Mouse (Mus musculus): ENCODE results near the gene Cdyl2. TPM values are rescaled to one million over a fixed set of nuclear protein-coding genes. Genes with fewer than 3 reads are reported as not detected.

Cdyl2 gene
- total RNA-seq (2014; fragmentation: Nextera tagmentation) (not detected in 2 replicates), total RNA-seq (2017) (not detected in 2 replicates), polyA plus RNA-seq (2012) (not detected in 2 replicates)

DNA sequence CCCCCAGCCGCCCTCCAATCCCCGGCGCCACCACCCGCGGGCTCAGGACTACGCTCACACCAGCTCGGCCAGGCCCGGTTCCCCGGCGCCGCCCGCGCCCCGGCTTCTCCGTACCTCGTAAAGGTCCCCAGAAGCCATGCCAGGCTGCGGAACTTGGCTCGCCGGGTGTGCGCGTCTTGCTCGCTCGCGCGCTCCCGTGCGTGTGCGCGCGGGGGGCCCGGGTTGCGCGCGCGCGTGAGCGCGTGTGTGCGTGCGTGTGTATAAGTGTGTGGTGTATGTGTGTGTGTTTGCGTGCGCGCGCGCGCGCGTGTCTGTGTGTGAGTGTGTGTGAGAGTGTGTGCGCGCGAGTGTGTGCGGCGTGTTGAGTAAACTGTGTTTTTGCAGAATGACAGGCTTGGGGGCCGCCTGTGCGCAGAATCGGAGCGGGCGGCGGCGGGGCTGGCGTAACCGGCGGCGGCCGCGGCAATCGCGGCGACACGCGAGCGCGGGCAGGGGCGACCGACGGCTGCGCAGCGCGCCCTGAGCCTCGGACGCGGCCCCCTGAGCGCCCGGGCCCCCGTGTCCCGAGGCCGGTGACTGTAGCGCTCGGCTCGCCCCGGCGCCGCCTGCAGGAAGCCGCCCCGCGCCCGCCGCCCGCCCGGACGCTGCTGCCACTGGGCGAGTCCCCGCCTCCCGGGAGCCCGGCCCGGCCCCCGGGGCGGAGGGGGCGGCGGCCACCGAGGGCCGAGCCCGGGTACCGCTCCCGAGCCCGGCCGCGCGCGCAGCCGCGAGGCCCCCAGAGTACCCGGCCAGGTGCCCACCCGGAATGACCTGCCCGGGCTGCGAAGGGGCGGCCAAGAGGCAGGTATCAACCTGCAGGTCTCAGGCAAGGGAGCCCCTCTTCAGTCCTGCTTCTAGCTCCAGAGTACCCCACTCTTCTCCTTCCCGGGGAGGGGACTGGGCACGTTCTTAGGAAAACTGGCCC lies at the start of gene Cdyl2:
TSS of gene Cdyl2 (minus strand) at position 308 of the 964 bp plus-strand sequence.
- no peak for ATAC-seq (ENCODE audit: extremely low read depth, insufficient number of reproducible peaks, low FRiP score, poor library complexity, severe bottlenecking)
- no peaks in the 10 kb centered on the region for H3K36me3 ChIP-seq (replicated peaks)
- H3K4me1 ChIP-seq (ENCODE audit: insufficient read depth, low read depth, low read length) = no peaks in the 10 kb centered on the region
- H3K9me3 ChIP-seq (replicated peaks) = peaks cover 78% of the 10 kb centered on the region
- no peak for TF ChIP-seq GATA2 (IDR thresholded peaks at IDR 0.05; ENCODE audit: borderline replicate concordance, low read depth, low read length)
- no peak for TF ChIP-seq CTCF (IDR thresholded peaks at IDR 0.05; ENCODE audit: low read depth, low read length)
- TF ChIP-seq TAL1 (conservative IDR thresholded peaks at IDR 0.05; ENCODE audit: low read depth, low read length) = no peak
- TF ChIP-seq GATA1 (IDR thresholded peaks at IDR 0.05; ENCODE audit: borderline replicate concordance, low read length) = no peak
- TF ChIP-seq POLR2AphosphoS5 (IDR thresholded peaks at IDR 0.05; ENCODE audit: insufficient replicate concordance, low read depth, low read length) = no peak
- no peaks in the 10 kb centered on the region for H3K27me3 ChIP-seq (ENCODE audit: insufficient read depth, low read length)
- H3K4me3 ChIP-seq (ENCODE audit: low read depth, low read length) = no peak within 1 kb of the TSS; the same call in 1 of the 2 replicates
- DNase-seq (ENCODE audit: low spot score) = no peak

DNA sequence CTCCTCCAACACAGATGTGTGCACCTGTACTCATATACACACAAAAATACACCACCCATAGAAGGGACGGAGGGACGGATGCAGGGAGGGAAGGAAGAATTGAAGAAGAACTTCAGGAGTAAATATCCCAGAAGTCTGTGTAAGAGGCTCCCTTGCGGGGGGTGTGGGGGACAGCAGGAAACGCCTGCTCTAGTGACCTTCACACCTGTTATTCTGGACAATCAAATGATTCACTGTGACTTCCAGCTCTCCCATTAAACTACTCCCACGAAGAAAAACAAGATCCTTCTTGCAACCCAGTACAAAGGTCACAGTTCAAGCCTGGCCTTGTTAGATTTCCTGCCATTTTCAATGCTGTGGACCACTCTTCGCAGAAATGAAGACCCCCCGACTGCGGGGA lies 47.8 kb upstream of the Cdyl2 start:
- Histone ChIP-seq H3K4me3 (ENCODE audit: low read depth, low read length) (no peak overlapping the region), H3K27me3 (ENCODE audit: insufficient read depth, low read length) (no peaks in the 10 kb centered on the region), H3K9me3 (replicated peaks) (peaks cover 56% of the 10 kb centered on the region), H3K4me1 (ENCODE audit: insufficient read depth, low read depth, low read length) (no peaks in the 10 kb centered on the region), H3K36me3 (replicated peaks) (no peaks in the 10 kb centered on the region)
- TF ChIP-seq GATA2 (IDR thresholded peaks at IDR 0.05; ENCODE audit: borderline replicate concordance, low read depth, low read length) (no peak), POLR2AphosphoS5 (IDR thresholded peaks at IDR 0.05; ENCODE audit: insufficient replicate concordance, low read depth, low read length) (no peak), GATA1 (IDR thresholded peaks at IDR 0.05; ENCODE audit: borderline replicate concordance, low read length) (no peak), TAL1 (conservative IDR thresholded peaks at IDR 0.05; ENCODE audit: low read depth, low read length) (no peak), CTCF (IDR thresholded peaks at IDR 0.05; ENCODE audit: low read depth, low read length) (no peak)
- DNase-seq (ENCODE audit: low spot score) = no peak
- no peak for ATAC-seq (ENCODE audit: extremely low read depth, insufficient number of reproducible peaks, low FRiP score, poor library complexity, severe bottlenecking)

DNA sequence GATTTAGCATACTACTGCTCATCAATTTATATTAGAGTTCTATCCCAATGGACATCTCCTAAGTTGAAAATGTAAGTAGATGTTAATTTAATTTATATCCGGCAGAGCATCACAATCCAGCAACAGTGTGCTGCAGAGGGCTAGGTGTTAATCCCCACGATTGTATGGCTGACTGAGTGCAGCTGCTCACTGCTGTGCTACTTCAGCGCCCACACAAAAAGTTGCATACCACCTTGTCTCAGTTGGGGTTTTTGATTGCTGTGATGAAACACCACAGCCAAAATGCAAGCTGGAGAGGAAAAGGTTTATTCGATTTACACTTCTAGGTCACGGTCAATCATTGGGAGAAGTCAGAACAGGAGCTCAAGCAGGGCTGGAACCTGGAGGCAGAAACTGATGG lies 41.4 kb upstream of the Cdyl2 start:
- DNase-seq (ENCODE audit: low spot score) = no peak
- Histone ChIP-seq H3K4me1 (ENCODE audit: insufficient read depth, low read depth, low read length) (no peaks in the 10 kb centered on the region), H3K9me3 (replicated peaks) (peaks cover 59% of the 10 kb centered on the region), H3K27me3 (ENCODE audit: insufficient read depth, low read length) (no peaks in the 10 kb centered on the region), H3K36me3 (replicated peaks) (no peaks in the 10 kb centered on the region), H3K4me3 (ENCODE audit: low read depth, low read length) (no peak overlapping the region)
- ATAC-seq (ENCODE audit: extremely low read depth, insufficient number of reproducible peaks, low FRiP score, poor library complexity, severe bottlenecking) = no peak
- TF ChIP-seq CTCF (IDR thresholded peaks at IDR 0.05; ENCODE audit: low read depth, low read length) (no peak), TAL1 (conservative IDR thresholded peaks at IDR 0.05; ENCODE audit: low read depth, low read length) (no peak), GATA1 (IDR thresholded peaks at IDR 0.05; ENCODE audit: borderline replicate concordance, low read length) (no peak), GATA2 (IDR thresholded peaks at IDR 0.05; ENCODE audit: borderline replicate concordance, low read depth, low read length) (no peak), POLR2AphosphoS5 (IDR thresholded peaks at IDR 0.05; ENCODE audit: insufficient replicate concordance, low read depth, low read length) (no peak)

DNA sequence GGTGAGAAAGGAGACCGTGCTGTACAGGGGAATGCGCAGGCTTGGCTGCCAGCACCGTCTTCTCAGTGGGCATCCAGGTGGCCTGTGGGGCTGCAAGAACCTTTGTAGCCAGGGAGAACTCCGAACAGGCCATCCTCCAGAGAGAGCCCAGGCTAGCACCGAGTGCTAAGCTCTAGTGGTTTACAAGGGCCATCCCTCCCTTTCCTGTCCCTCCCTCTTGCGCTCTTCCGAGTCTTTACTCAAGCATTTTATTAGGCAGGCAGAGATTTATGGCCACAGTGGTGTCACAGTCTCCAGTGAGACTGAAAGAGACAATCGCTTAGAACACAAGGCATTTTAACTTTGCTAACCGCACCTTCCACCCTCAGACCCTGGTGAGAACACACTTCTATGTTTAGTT lies 39.9 kb upstream of the Cdyl2 start:
- no peaks in the 10 kb centered on the region for H3K27me3 ChIP-seq (ENCODE audit: insufficient read depth, low read length)
- H3K4me1 ChIP-seq (ENCODE audit: insufficient read depth, low read depth, low read length) = no peaks in the 10 kb centered on the region
- no peak for TF ChIP-seq POLR2AphosphoS5 (IDR thresholded peaks at IDR 0.05; ENCODE audit: insufficient replicate concordance, low read depth, low read length)
- no peak for TF ChIP-seq GATA1 (IDR thresholded peaks at IDR 0.05; ENCODE audit: borderline replicate concordance, low read length)
- no peak for TF ChIP-seq CTCF (IDR thresholded peaks at IDR 0.05; ENCODE audit: low read depth, low read length)
- no peak for TF ChIP-seq TAL1 (conservative IDR thresholded peaks at IDR 0.05; ENCODE audit: low read depth, low read length)
- TF ChIP-seq GATA2 (IDR thresholded peaks at IDR 0.05; ENCODE audit: borderline replicate concordance, low read depth, low read length) = no peak
- H3K4me3 ChIP-seq (ENCODE audit: low read depth, low read length) = no peak overlapping the region
- H3K36me3 ChIP-seq (replicated peaks) = no peaks in the 10 kb centered on the region
- peaks cover 57% of the 10 kb centered on the region for H3K9me3 ChIP-seq (replicated peaks)
- ATAC-seq (ENCODE audit: extremely low read depth, insufficient number of reproducible peaks, low FRiP score, poor library complexity, severe bottlenecking) (no peak), DNase-seq (ENCODE audit: low spot score) (no peak)

DNA sequence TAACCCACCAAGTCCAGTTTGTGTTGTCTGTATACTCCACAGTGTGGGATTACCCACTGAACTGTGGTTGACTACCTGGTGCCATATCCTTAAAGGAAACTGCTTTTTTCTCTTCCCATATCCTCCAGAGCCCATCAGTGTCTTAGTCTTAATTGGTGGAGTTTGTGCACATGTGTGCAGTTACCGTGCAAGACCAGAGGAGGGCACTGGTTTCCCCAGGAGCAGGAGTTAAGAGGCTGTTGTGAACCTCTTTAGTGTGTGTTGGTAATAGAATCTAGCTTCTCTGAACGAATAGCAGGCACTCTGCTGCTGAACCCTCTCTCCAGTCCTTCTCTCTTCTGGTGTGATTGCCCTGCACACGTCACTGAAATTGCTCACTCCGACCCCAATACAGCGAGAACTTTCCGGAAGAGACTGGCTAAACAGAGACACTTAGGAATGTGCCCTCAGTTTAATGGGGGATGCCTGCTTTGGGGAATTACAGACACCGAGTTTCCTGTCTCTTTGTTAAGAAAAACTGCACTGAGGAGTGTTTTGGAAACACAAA lies 39.1 kb upstream of the Cdyl2 start:
- Histone ChIP-seq H3K4me1 (ENCODE audit: insufficient read depth, low read depth, low read length) (no peaks in the 10 kb centered on the region), H3K9me3 (replicated peaks) (peaks cover 58% of the 10 kb centered on the region), H3K36me3 (replicated peaks) (no peaks in the 10 kb centered on the region), H3K4me3 (ENCODE audit: low read depth, low read length) (no peak overlapping the region), H3K27me3 (ENCODE audit: insufficient read depth, low read length) (no peaks in the 10 kb centered on the region)
- ATAC-seq (ENCODE audit: extremely low read depth, insufficient number of reproducible peaks, low FRiP score, poor library complexity, severe bottlenecking) = no peak
- no peak for DNase-seq (ENCODE audit: low spot score)
- TF ChIP-seq GATA1 (IDR thresholded peaks at IDR 0.05; ENCODE audit: borderline replicate concordance, low read length) = no peak
- TF ChIP-seq GATA2 (IDR thresholded peaks at IDR 0.05; ENCODE audit: borderline replicate concordance, low read depth, low read length) = no peak
- no peak for TF ChIP-seq TAL1 (conservative IDR thresholded peaks at IDR 0.05; ENCODE audit: low read depth, low read length)
- TF ChIP-seq POLR2AphosphoS5 (IDR thresholded peaks at IDR 0.05; ENCODE audit: insufficient replicate concordance, low read depth, low read length) = no peak

DNA sequence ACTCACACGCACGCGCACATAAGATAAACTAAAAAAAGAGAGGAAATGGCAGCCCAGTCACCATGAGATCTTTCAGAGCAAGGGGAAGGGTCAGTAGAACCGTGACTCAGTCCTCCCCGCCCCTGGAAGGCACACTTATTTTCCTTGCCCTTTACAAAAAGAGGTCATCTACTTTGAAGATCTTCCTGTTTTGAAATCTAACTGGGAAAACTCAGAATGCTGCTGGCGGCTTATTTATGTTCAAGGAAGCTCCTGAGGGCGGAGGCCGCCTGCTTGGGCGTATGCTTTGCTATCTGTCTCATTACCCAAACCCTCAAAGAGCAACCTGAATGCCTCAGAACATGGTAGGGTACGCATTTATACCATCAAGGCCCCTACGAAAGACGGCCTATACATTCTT lies 38.0 kb upstream of the Cdyl2 start:
- Histone ChIP-seq H3K4me3 (ENCODE audit: low read depth, low read length) (no peak overlapping the region), H3K9me3 (replicated peaks) (peaks cover 60% of the 10 kb centered on the region), H3K36me3 (replicated peaks) (no peaks in the 10 kb centered on the region), H3K4me1 (ENCODE audit: insufficient read depth, low read depth, low read length) (no peaks in the 10 kb centered on the region), H3K27me3 (ENCODE audit: insufficient read depth, low read length) (no peaks in the 10 kb centered on the region)
- ATAC-seq (ENCODE audit: extremely low read depth, insufficient number of reproducible peaks, low FRiP score, poor library complexity, severe bottlenecking) (no peak), DNase-seq (ENCODE audit: low spot score) (no peak)
- TF ChIP-seq POLR2AphosphoS5 (IDR thresholded peaks at IDR 0.05; ENCODE audit: insufficient replicate concordance, low read depth, low read length) = no peak
- TF ChIP-seq CTCF (IDR thresholded peaks at IDR 0.05; ENCODE audit: low read depth, low read length) = no peak
- no peak for TF ChIP-seq GATA1 (IDR thresholded peaks at IDR 0.05; ENCODE audit: borderline replicate concordance, low read length)
- no peak for TF ChIP-seq TAL1 (conservative IDR thresholded peaks at IDR 0.05; ENCODE audit: low read depth, low read length)
- TF ChIP-seq GATA2 (IDR thresholded peaks at IDR 0.05; ENCODE audit: borderline replicate concordance, low read depth, low read length) = no peak
